32 mouse cellular contexts compared by ENCODE assay signal in the genomic region with DNA sequence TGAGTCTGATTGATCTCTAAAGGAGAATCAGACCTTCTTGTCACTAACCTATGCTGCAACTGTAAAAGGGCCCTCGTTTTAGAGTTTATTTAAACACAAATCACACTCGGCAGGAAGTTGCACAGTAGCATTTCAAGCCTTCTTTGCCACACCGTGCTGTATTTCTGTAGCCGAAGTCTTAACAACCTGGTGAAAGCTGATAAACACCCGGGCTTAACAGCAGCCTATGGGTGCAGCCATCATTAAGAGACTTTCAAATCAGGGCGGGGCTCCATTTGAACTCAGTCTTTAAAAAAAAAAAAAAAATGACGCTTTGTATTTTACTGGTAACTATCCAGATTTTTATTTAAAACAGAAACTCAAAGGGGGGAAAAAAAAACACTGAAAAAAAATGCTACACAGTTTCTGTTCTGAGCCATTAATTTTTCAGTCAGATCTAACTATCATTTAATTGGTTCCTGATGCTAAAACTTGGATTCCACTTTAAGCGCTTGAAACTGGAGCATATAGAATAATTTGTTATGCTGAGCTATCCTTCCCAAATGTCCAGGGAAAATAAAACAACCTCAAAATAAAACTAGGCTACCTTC. TPM values are rescaled to one million over a fixed set of nuclear protein-coding genes. Genes with fewer than 3 reads are reported as not detected.
A peak's percentile ranks its signal among the peaks of the same experiment; 100 is the strongest.
DNase-seq lines count a peak whose midpoint lies in the region; ATAC-seq and TF ChIP-seq lines count a peak whose summit lies in the region.
"Had no signal": no experiment of that assay in that cellular context is flagged by ENCODE, and none has a peak within 500 bp of the region (broad histone marks: within the 10 kb centered on the region; RNA-seq: fewer than 3 reads in every experiment).

No protein-coding gene starts in this region.

- no peaks in the 10 kb centered on the region for H3K4me1 ChIP-seq in embryonic facial prominence, embryonic 11.5 days (ENCODE audit: control insufficient read depth, insufficient read depth, low read length)
- peaks cover 5% of the 10 kb centered on the region; the same call in 1 of the 2 replicates for H3K4me1 ChIP-seq in embryonic facial prominence, embryonic 10.5 days
- H3K4me1 ChIP-seq in lung, embryonic 14.5 days (ENCODE audit: insufficient read depth), result no peaks in the 10 kb centered on the region
- no peaks in the 10 kb centered on the region for H3K4me1 ChIP-seq in intestine, embryonic 15.5 days (replicated peaks)
- no peaks in the 10 kb centered on the region for H3K4me1 ChIP-seq in limb, embryonic 14.5 days (ENCODE audit: control insufficient read depth, insufficient read depth, low read length)
- H3K4me1 ChIP-seq: hindbrain, embryonic 12.5 days; kidney, embryonic 15.5 days had no signal

- 50% methylated on average over 8 of the region's 8 CpGs for WGBS in embryonic facial prominence, embryonic 11.5 days
- WGBS in embryonic facial prominence, embryonic 10.5 days, result 58% methylated on average over 8 of the region's 8 CpGs
- WGBS in lung, embryonic 14.5 days, result 33% methylated on average over 8 of the region's 8 CpGs
- WGBS in intestine, embryonic 15.5 days, result 35% methylated on average over 8 of the region's 8 CpGs
- WGBS in limb, embryonic 14.5 days, result 15% methylated on average over 8 of the region's 8 CpGs

- TF ChIP-seq POLR2A in limb, embryonic 14.5 days (IDR thresholded peaks at IDR 0.05; ENCODE audit: borderline replicate concordance, extremely low read depth, insufficient read depth, insufficient read length), result no peak

- no peak overlapping the region for H3K4me2 ChIP-seq in embryonic facial prominence, embryonic 11.5 days (ENCODE audit: low read depth, low read length)
- no peak overlapping the region for H3K4me2 ChIP-seq in lung, embryonic 14.5 days
- no peak overlapping the region for H3K4me2 ChIP-seq in intestine, embryonic 15.5 days (replicated peaks)
- 0 out of 2 replicates have a peak overlapping the region, but pooled peaks have one; percentile 19 for H3K4me2 ChIP-seq in limb, embryonic 14.5 days (replicated peaks; ENCODE audit: low read depth, low read length, severe bottlenecking)
- H3K4me2 ChIP-seq: heart, embryonic 11.5 days; hindbrain, embryonic 12.5 days; kidney, embryonic 15.5 days; liver, embryonic 11.5 days had no signal

- DNase-seq in embryonic facial prominence, embryonic 11.5 days (ENCODE audit: low spot score), result peak; percentile 40
- DNase-seq in embryonic facial prominence, embryonic 10.5 days (ENCODE audit: low spot score), result no peak
- peak; percentile 21 for DNase-seq in lung, embryonic 14.5 days
- DNase-seq in lung, postnatal 4 days, result no peak
- peak; percentile 54 for DNase-seq in limb, embryonic 14.5 days (ENCODE audit: low spot score)
- no peak for DNase-seq in layer of hippocampus, postnatal 36 days
- DNase-seq: adrenal gland, adult 8-10 months; cerebellum, adult 8-10 months; cerebellum, postnatal 36 days; gastrocnemius, postnatal 25 days; heart, adult 11 months; kidney, adult 18-20 months; kidney, postnatal 36 days; lung, postnatal 36 days; midbrain, embryonic 14.5 days; right cerebral cortex, adult 18-20 months; right cerebral cortex, postnatal 4 days; thymus, postnatal 4 days had no signal

- no peak for ATAC-seq in embryonic facial prominence, embryonic 11.5 days (replicated peaks; ENCODE audit: insufficient number of reproducible peaks, low FRiP score, low TSS enrichment, low read depth)
- no peak; the same call in 1 of the 2 replicates for ATAC-seq in lung, embryonic 14.5 days (ENCODE audit: insufficient read depth)
- ATAC-seq in intestine, embryonic 15.5 days, result peak; percentile 71; the same call in 1 of the 2 replicates
- no peak for ATAC-seq in limb, embryonic 14.5 days (ENCODE audit: low FRiP score, low read depth)
- ATAC-seq: forebrain, embryonic 14.5 days; hindbrain, postnatal 0 days had no signal

- H3K4me3 ChIP-seq in embryonic facial prominence, embryonic 11.5 days (ENCODE audit: low read depth, low read length), result no peak overlapping the region
- H3K4me3 ChIP-seq in embryonic facial prominence, embryonic 10.5 days, result no peak overlapping the region
- no peak overlapping the region for H3K4me3 ChIP-seq in lung, embryonic 14.5 days (ENCODE audit: low read depth, low read length)
- H3K4me3 ChIP-seq in intestine, embryonic 15.5 days (replicated peaks), result no peak overlapping the region
- no peak overlapping the region for H3K4me3 ChIP-seq in limb, embryonic 14.5 days (replicated peaks; ENCODE audit: low read length)
- H3K4me3 ChIP-seq: hindbrain, embryonic 12.5 days; kidney, embryonic 15.5 days; layer of hippocampus, adult 2 months had no signal

- no peaks in the 10 kb centered on the region for H3K9me3 ChIP-seq in embryonic facial prominence, embryonic 11.5 days (replicated peaks; ENCODE audit: control insufficient read depth, low read length)
- H3K9me3 ChIP-seq in embryonic facial prominence, embryonic 10.5 days, result no peaks in the 10 kb centered on the region
- no peaks in the 10 kb centered on the region for H3K9me3 ChIP-seq in lung, embryonic 14.5 days (ENCODE audit: low read depth, low read length)
- H3K9me3 ChIP-seq in intestine, embryonic 15.5 days, result no peaks in the 10 kb centered on the region
- H3K9me3 ChIP-seq in limb, embryonic 14.5 days (ENCODE audit: control insufficient read depth, low read length), result no peaks in the 10 kb centered on the region
- H3K9me3 ChIP-seq: hindbrain, embryonic 12.5 days; kidney, embryonic 15.5 days had no signal

- no peaks in the 10 kb centered on the region for H3K36me3 ChIP-seq in embryonic facial prominence, embryonic 11.5 days (replicated peaks; ENCODE audit: control insufficient read depth, insufficient read depth, low read depth, low read length)
- H3K36me3 ChIP-seq in embryonic facial prominence, embryonic 10.5 days (replicated peaks), result no peaks in the 10 kb centered on the region
- no peaks in the 10 kb centered on the region for H3K36me3 ChIP-seq in lung, embryonic 14.5 days (ENCODE audit: insufficient read depth)
- no peaks in the 10 kb centered on the region for H3K36me3 ChIP-seq in intestine, embryonic 15.5 days
- H3K36me3 ChIP-seq in limb, embryonic 14.5 days (ENCODE audit: control insufficient read depth, insufficient read depth, low read length), result no peaks in the 10 kb centered on the region
- H3K36me3 ChIP-seq: G1E; hindbrain, embryonic 12.5 days; kidney, embryonic 15.5 days had no signal

- H3K9ac ChIP-seq in embryonic facial prominence, embryonic 11.5 days (replicated peaks; ENCODE audit: low read length), result no peak overlapping the region
- H3K9ac ChIP-seq in lung, embryonic 14.5 days, result no peak overlapping the region
- H3K9ac ChIP-seq in intestine, embryonic 15.5 days, result no peak overlapping the region
- H3K9ac ChIP-seq in limb, embryonic 14.5 days (ENCODE audit: low read depth, low read length, severe bottlenecking), result no peak overlapping the region
- H3K9ac ChIP-seq: hindbrain, embryonic 12.5 days; kidney, embryonic 15.5 days had no signal

- no peak for TF ChIP-seq CTCF in lung, embryonic 14.5 days (IDR thresholded peaks at IDR 0.05; ENCODE audit: low read depth)

- no peak overlapping the region for H3K27ac ChIP-seq in embryonic facial prominence, embryonic 11.5 days (replicated peaks; ENCODE audit: low read depth, low read length)
- H3K27ac ChIP-seq in embryonic facial prominence, embryonic 10.5 days (replicated peaks), result no peak overlapping the region
- no peak overlapping the region for H3K27ac ChIP-seq in lung, embryonic 14.5 days (ENCODE audit: low read depth)
- H3K27ac ChIP-seq in intestine, embryonic 15.5 days, result no peak overlapping the region
- H3K27ac ChIP-seq in limb, embryonic 14.5 days (replicated peaks; ENCODE audit: low read depth, low read length), result no peak overlapping the region
- H3K27ac ChIP-seq: hindbrain, embryonic 12.5 days; hindbrain, postnatal 0 days; kidney, embryonic 15.5 days; layer of hippocampus, adult 2 months had no signal

- no peaks in the 10 kb centered on the region for H3K27me3 ChIP-seq in embryonic facial prominence, embryonic 11.5 days (ENCODE audit: control insufficient read depth, insufficient read depth, low read length)
- H3K27me3 ChIP-seq in embryonic facial prominence, embryonic 10.5 days (replicated peaks; ENCODE audit: low read depth, poor library complexity, severe bottlenecking), result no peaks in the 10 kb centered on the region
- H3K27me3 ChIP-seq in lung, embryonic 14.5 days (ENCODE audit: insufficient read depth, low read length), result no peaks in the 10 kb centered on the region
- H3K27me3 ChIP-seq in intestine, embryonic 15.5 days (replicated peaks), result no peaks in the 10 kb centered on the region
- H3K27me3 ChIP-seq in limb, embryonic 14.5 days (ENCODE audit: control insufficient read depth, insufficient read depth, low read length), result no peaks in the 10 kb centered on the region
- H3K27me3 ChIP-seq: hindbrain, embryonic 12.5 days; kidney, embryonic 15.5 days had no signal

RNA-seq across cellular contexts. Expression of gene Pitx2, which starts 48.5 kb away (rescaled TPM):
- 35.6 and 41.4 TPM in 2 replicates for polyA plus RNA-seq in embryonic facial prominence, embryonic 11.5 days (2014; fragmentation: Nextera tagmentation; extraction: Ambion mirVana)
- polyA plus RNA-seq in embryonic facial prominence, embryonic 10.5 days (2016; fragmentation: Nextera tagmentation; extraction: Ambion mirVana), result 41.4 and 43.8 TPM in 2 replicates
- 0.87 and 5.1 TPM in 2 replicates for polyA plus RNA-seq in lung, embryonic 14.5 days (2014; fragmentation: Nextera tagmentation; extraction: Ambion mirVana)
- polyA plus RNA-seq in intestine, embryonic 15.5 days (2015; fragmentation: Nextera tagmentation; extraction: Ambion mirVana), result 39.4 and 45.2 TPM in 2 replicates
- 13.3 and 16.0 TPM in 2 replicates for polyA plus RNA-seq in limb, embryonic 14.5 days (2012; rRNA removed)
- 11.9 and 12.2 TPM in 2 replicates for polyA plus RNA-seq in limb, embryonic 14.5 days (2014; fragmentation: Nextera tagmentation; extraction: Ambion mirVana)
- not detected for total RNA-seq in layer of hippocampus, postnatal 36 days (2021)
- total RNA-seq: layer of hippocampus, adult 2 months; left cerebral cortex, adult 8-10 months; left cerebral cortex, postnatal 36 days; megakaryocyte-erythroid progenitor cell, adult 5-6 weeks had no signal
- polyA plus RNA-seq: frontal cortex, adult 2 months; G1E; spleen, adult 2 months had no signal

Comparison
In these comparisons a context has a peak if more than half of its experiments do, and no peak if none do; other contexts are left out.
1. DNase-seq: peak in embryonic facial prominence, embryonic 11.5 days (single experiment), lung, embryonic 14.5 days (single experiment) and limb, embryonic 14.5 days (single experiment); none in embryonic facial prominence, embryonic 10.5 days (single experiment), lung, postnatal 4 days (0 of 2) and layer of hippocampus, postnatal 36 days (0 of 2).